Mouse (Mus musculus) limb, embryonic 14.5 days (tissue): ENCODE measurements around the gene Ace2. TPM values are rescaled to one million over a fixed set of nuclear protein-coding genes. Genes with fewer than 3 reads are reported as not detected.

Experiments used
- ATAC-seq: fragments of 200-750 bp; cut with Nextera tagmentation; 2 replicates; pipeline ENCODE4 v1.8.0; 2017; ENCODE audit warnings: low read depth, moderate number of reproducible peaks, moderate TSS enrichment; ENCODE audit not compliant: low FRiP score
- DNase-seq: peaks from one replicate; pipeline ENCODE4 v3.0.0-alpha.2; 2015; ENCODE audit warnings: low spot score
- H3K27ac ChIP-seq: fragments of 300-500 bp; sonication (generic); replicated peaks from 2 replicates; pipeline ENCODE4 v1.5.1; 2014; ENCODE audit warnings: low read depth, mild to moderate bottlenecking, low read length, moderate library complexity, mixed read lengths
- H3K27me3 ChIP-seq: fragments of 300-500 bp; sonication (generic); 2 replicates; pipeline ENCODE4 v1.6.1; 2014; ENCODE audit warnings: low read length, mixed read lengths; ENCODE audit not compliant: control insufficient read depth, insufficient read depth
- H3K36me3 ChIP-seq: fragments of 300-500 bp; sonication (generic); 2 replicates; pipeline ENCODE4 v1.6.1; 2014; ENCODE audit warnings: mild to moderate bottlenecking, low read length, moderate library complexity, mixed read lengths; ENCODE audit not compliant: control insufficient read depth, insufficient read depth
- H3K4me1 ChIP-seq: fragments of 300-500 bp; sonication (generic); 2 replicates; pipeline ENCODE4 v1.6.1; 2014; ENCODE audit warnings: antibody characterized with exemption, low read length, mixed read lengths; ENCODE audit not compliant: control insufficient read depth, insufficient read depth
- H3K4me2 ChIP-seq: fragments of 300-500 bp; sonication (generic); replicated peaks from 2 replicates; pipeline ENCODE4 v1.6.1; 2014; ENCODE audit warnings: low read depth, mild to moderate bottlenecking, low read length, moderate library complexity; ENCODE audit not compliant: severe bottlenecking
- H3K4me3 ChIP-seq: fragments of 300-500 bp; sonication (generic); replicated peaks from 2 replicates; pipeline ENCODE4 v1.5.1; 2014; ENCODE audit warnings: low read length
- H3K9ac ChIP-seq: fragments of 300-500 bp; sonication (generic); 2 replicates; pipeline ENCODE4 v1.6.1; 2014; ENCODE audit warnings: mild to moderate bottlenecking, low read depth, low read length, moderate library complexity; ENCODE audit not compliant: severe bottlenecking
- H3K9me3 ChIP-seq: fragments of 300-500 bp; sonication (generic); 2 replicates; pipeline ENCODE4 v1.6.1; 2016; ENCODE audit warnings: low read length; ENCODE audit not compliant: control insufficient read depth
- POLR2A ChIP-seq: fragments of 200-500 bp; IDR thresholded peaks from 2 replicates; pipeline ENCODE4 v1.8.0; 2012; ENCODE audit warnings: inconsistent platforms, mild to moderate bottlenecking, moderate library complexity, borderline replicate concordance; ENCODE audit not compliant: insufficient read depth, insufficient read length; ENCODE audit errors: extremely low read depth
- WGBS: fragments of 180-500 bp; shearing (Covaris S2); extraction: QIAGEN DNeasy Blood & Tissue Kit; methylation state at CpG from one replicate; pipeline ENCODE4 v1.1.7; 2014; 5-methylcytosine and 5-hydroxymethylcytosine counted together
- polyA plus RNA-seq, 2 experiments: library from polyadenylated mRNA; depleted of rRNA in 1 of 2; stranded (reverse) in 1 of 2; unstranded in 1 of 2; fragments of >200 nt; fragmentation: Nextera tagmentation in 1 of 2; extraction: Ambion mirVana in 1 of 2; gene quantifications; 2 replicates each; pipeline versions ENCODE4 v1.2.1 to v1.2.3; 2012 to 2014

The Ace2 gene
- polyA plus RNA-seq, 2 experiments: 2.4 to 6.2 TPM

- DNase-seq (no peak), ATAC-seq (no peak)
- Histone ChIP-seq H3K9ac (no peak overlapping the region), H3K27me3 (no peaks in the 10 kb centered on the region), H3K4me1 (no peaks in the 10 kb centered on the region), H3K4me3 (no peak overlapping the region), H3K27ac (no peak overlapping the region), H3K4me2 (no peak overlapping the region), H3K36me3 (no peaks in the 10 kb centered on the region), H3K9me3 (no peaks in the 10 kb centered on the region)
- no peak for TF ChIP-seq POLR2A
- WGBS: 75% methylated on average over 2 of the region's 2 CpGs
These were observed 82.9 kb downstream of the Ace2 start for GRCm38 (mm10) chrX:164221989-164222388.

GRCm38 (mm10) chrX:164233380-164233779 lies 94.2 kb downstream of the Ace2 start:
- Histone ChIP-seq H3K9me3 (no peaks in the 10 kb centered on the region), H3K4me2 (no peak overlapping the region), H3K36me3 (no peaks in the 10 kb centered on the region), H3K4me3 (no peak overlapping the region), H3K4me1 (no peaks in the 10 kb centered on the region), H3K27ac (no peak overlapping the region), H3K9ac (no peak overlapping the region), H3K27me3 (no peaks in the 10 kb centered on the region)
- DNase-seq (no peak), ATAC-seq (no peak)
- no peak for TF ChIP-seq POLR2A
- 50% methylated on average over 8 of the region's 8 CpGs for WGBS

Other genes with a start within 250 kb of the Ace2 start
- gene Ap1s2, start 230.3 kb upstream of the Ace2 start, polyA plus RNA-seq (2012; rRNA removed): 21.9 and 22.7 TPM in 2 replicates
- 33.3 and 35.4 TPM in 2 replicates for gene Ap1s2, start 230.3 kb upstream of the Ace2 start, polyA plus RNA-seq (2014; fragmentation: Nextera tagmentation; extraction: Ambion mirVana)
- gene Zrsr2, start 180.7 kb upstream of the Ace2 start, polyA plus RNA-seq (2012; rRNA removed): 25.4 and 41.6 TPM in 2 replicates
- gene Zrsr2, start 180.7 kb upstream of the Ace2 start, polyA plus RNA-seq (2014; fragmentation: Nextera tagmentation; extraction: Ambion mirVana): 44.1 and 48.9 TPM in 2 replicates
- 1.1 and 1.2 TPM in 2 replicates for gene Car5b, start 111.3 kb upstream of the Ace2 start, polyA plus RNA-seq (2012; rRNA removed)
- 0.62 and 0.96 TPM in 2 replicates for gene Car5b, start 111.3 kb upstream of the Ace2 start, polyA plus RNA-seq (2014; fragmentation: Nextera tagmentation; extraction: Ambion mirVana)
- gene Siah1b, start 62.8 kb upstream of the Ace2 start, polyA plus RNA-seq (2012; rRNA removed): 19.8 and 23.3 TPM in 2 replicates
- gene Siah1b, start 62.8 kb upstream of the Ace2 start, polyA plus RNA-seq (2014; fragmentation: Nextera tagmentation; extraction: Ambion mirVana): 20.1 and 24.2 TPM in 2 replicates
- gene Cltrn, start 50.5 kb upstream of the Ace2 start, polyA plus RNA-seq (2012; rRNA removed): 0.05 and 0.10 TPM in 2 replicates
- 0.15 and 0.21 TPM in 2 replicates for gene Cltrn, start 50.5 kb upstream of the Ace2 start, polyA plus RNA-seq (2014; fragmentation: Nextera tagmentation; extraction: Ambion mirVana)
- 0.31 and 0.48 TPM in 2 replicates for gene Bmx, start 118.9 kb downstream of the Ace2 start, polyA plus RNA-seq (2012; rRNA removed)
- 0.50 and 0.79 TPM in 2 replicates for gene Bmx, start 118.9 kb downstream of the Ace2 start, polyA plus RNA-seq (2014; fragmentation: Nextera tagmentation; extraction: Ambion mirVana)
- gene Pir, start 130.0 kb downstream of the Ace2 start, polyA plus RNA-seq (2012; rRNA removed): 2.6 and 3.1 TPM in 2 replicates
- 4.7 and 5.9 TPM in 2 replicates for gene Pir, start 130.0 kb downstream of the Ace2 start, polyA plus RNA-seq (2014; fragmentation: Nextera tagmentation; extraction: Ambion mirVana)
- gene Vegfd, start 234.0 kb downstream of the Ace2 start, polyA plus RNA-seq (2012; rRNA removed): 7.2 and 9.1 TPM in 2 replicates
- gene Vegfd, start 234.0 kb downstream of the Ace2 start, polyA plus RNA-seq (2014; fragmentation: Nextera tagmentation; extraction: Ambion mirVana): 7.7 and 8.0 TPM in 2 replicates